27 mouse cellular contexts compared by ENCODE assay signal in the genomic region with DNA sequence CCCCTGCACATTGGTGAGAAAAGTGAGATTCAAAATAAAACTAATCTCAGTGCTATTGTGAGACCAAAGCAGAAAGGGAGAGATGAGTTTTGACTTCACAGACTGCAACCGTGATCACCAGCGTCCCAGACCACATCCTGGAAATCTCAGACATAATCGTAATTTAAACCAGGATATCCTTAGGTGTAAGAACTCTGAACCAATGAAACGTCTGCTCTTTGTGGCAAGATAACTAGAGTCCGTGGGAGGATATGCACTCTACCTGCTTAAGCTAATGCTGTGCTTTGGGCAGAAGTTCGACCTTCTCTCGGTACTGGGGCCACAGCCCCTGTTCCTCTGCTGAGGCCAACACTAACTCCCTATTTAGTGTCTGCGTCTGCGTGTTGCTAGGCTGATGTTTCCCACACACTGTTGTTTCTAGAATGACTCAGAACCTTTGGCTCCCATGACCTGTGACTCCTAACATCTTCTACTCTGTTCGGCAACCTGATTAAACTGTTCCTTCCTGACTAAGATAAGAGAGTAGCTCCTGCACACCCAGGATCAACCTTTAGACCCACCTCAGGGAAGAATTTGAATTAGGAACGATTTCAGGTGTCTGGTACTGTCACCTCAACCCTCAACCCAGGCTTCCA. TPM values are rescaled to one million over a fixed set of nuclear protein-coding genes. Genes with fewer than 3 reads are reported as not detected.
DNase-seq lines count a peak whose midpoint lies in the region; ATAC-seq and TF ChIP-seq lines count a peak whose summit lies in the region.
"Had no signal": no experiment of that assay in that cellular context is flagged by ENCODE, and none has a peak within 500 bp of the region (broad histone marks: within the 10 kb centered on the region; RNA-seq: fewer than 3 reads in every experiment).

No protein-coding gene starts in this region.

- dilution Hi-C loops in CH12.LX (cut with MboI; ENCODE audit: extremely low pct_ligation_motif_present, extremely low pct_unique_long_range_greater_than_20kb, low sequenced_read_pairs), result no loop called here

- H3K4me2 ChIP-seq in CH12.LX (ENCODE audit: insufficient read depth, low read depth, poor library complexity, severe bottlenecking), result peak overlapping the region; percentile 61; the same call in 1 of the 2 replicates
- H3K4me2 ChIP-seq in midbrain, embryonic 16.5 days (ENCODE audit: low read length), result no peak overlapping the region
- H3K4me2 ChIP-seq: heart, embryonic 15.5 days; limb, embryonic 15.5 days; midbrain, embryonic 15.5 days; stomach, embryonic 15.5 days had no signal

- H3K4me1 ChIP-seq in CH12.LX (ENCODE audit: control insufficient read depth in 1 of 2, insufficient read depth in 2 of 2), result peaks cover 8 to 12% of the 10 kb centered on the region in 2 experiments
- H3K4me1 ChIP-seq in small intestine, adult 2 months (ENCODE audit: control insufficient read depth, insufficient read depth, insufficient read length, low read length), result peaks cover 19% of the 10 kb centered on the region
- no peaks in the 10 kb centered on the region for H3K4me1 ChIP-seq in midbrain, embryonic 16.5 days (ENCODE audit: control insufficient read depth, insufficient read depth, low read length)
- H3K4me1 ChIP-seq: midbrain, embryonic 15.5 days; stomach, embryonic 15.5 days had no signal

- no peak for TF ChIP-seq RAD21 in CH12.LX (IDR thresholded peaks at IDR 0.05; ENCODE audit: low read depth, low read length)

- no peak overlapping the region for H3K4me3 ChIP-seq in CH12.LX (replicated peaks in 1 of 3; ENCODE audit: low read depth in 2 of 3, low read length in 2 of 3, poor library complexity in 1 of 3)
- H3K4me3 ChIP-seq in small intestine, adult 2 months (ENCODE audit: low read depth, low read length), result no peak overlapping the region
- no peak overlapping the region for H3K4me3 ChIP-seq in midbrain, embryonic 16.5 days (ENCODE audit: low read depth, low read length)
- H3K4me3 ChIP-seq: forebrain, embryonic 10.5 days; gastrocnemius, adult 2 months; heart, adult 2 months; heart, embryonic 15.5 days; layer of hippocampus, adult 2 months; limb, embryonic 15.5 days; midbrain, embryonic 15.5 days; stomach, embryonic 15.5 days had no signal

- H3K79me2 ChIP-seq in CH12.LX (replicated peaks; ENCODE audit: control insufficient read depth, extremely low read depth, insufficient read depth, poor library complexity, severe bottlenecking), result no peaks in the 10 kb centered on the region

- 17% methylated on average over 11 of the region's 11 CpGs for WGBS in small intestine, adult 2 months
- WGBS in midbrain, embryonic 16.5 days, result 88% methylated on average over 11 of the region's 11 CpGs

- TF ChIP-seq CTCF in CH12.LX (conservative IDR thresholded peaks at IDR 0.05 in 1 of 2, IDR thresholded peaks at IDR 0.05 in 1 of 2; ENCODE audit: low read depth in 2 of 2, low read length in 2 of 2), result no peak
- no peak for TF ChIP-seq CTCF in small intestine, adult 2 months (IDR thresholded peaks at IDR 0.05; ENCODE audit: extremely low read depth, insufficient read length, insufficient replicate concordance, low read depth, low read length)

- peaks cover 0 to 4% of the 10 kb centered on the region in 2 experiments for H3K36me3 ChIP-seq in CH12.LX (replicated peaks in 1 of 2; ENCODE audit: control insufficient read depth in 1 of 2, insufficient read depth in 1 of 2, low read length in 1 of 2)
- H3K36me3 ChIP-seq in small intestine, adult 2 months (ENCODE audit: control insufficient read depth, insufficient read depth, low read length), result no peaks in the 10 kb centered on the region
- H3K36me3 ChIP-seq in midbrain, embryonic 16.5 days (ENCODE audit: control insufficient read depth, insufficient read depth, low read length), result no peaks in the 10 kb centered on the region
- H3K36me3 ChIP-seq: forebrain, embryonic 10.5 days; heart, embryonic 15.5 days; limb, embryonic 15.5 days; midbrain, embryonic 15.5 days; stomach, embryonic 15.5 days had no signal

- intact Hi-C loops in heart, postnatal 14 days (cut with DNase I), result no loop called here

- in situ Hi-C loops in CH12.LX (cut with MboI; ENCODE audit: low pct_ligation_motif_present, low pct_unique_long_range_greater_than_20kb, low sequenced_read_pairs), result no loop called here

- H3K27me3 ChIP-seq in CH12.LX (replicated peaks), result no peaks in the 10 kb centered on the region
- no peaks in the 10 kb centered on the region for H3K27me3 ChIP-seq in small intestine, adult 2 months (ENCODE audit: control insufficient read depth, insufficient read depth, low read length)
- H3K27me3 ChIP-seq in midbrain, embryonic 16.5 days (ENCODE audit: control insufficient read depth, insufficient read depth, low read depth, low read length), result no peaks in the 10 kb centered on the region
- H3K27me3 ChIP-seq: heart, embryonic 15.5 days; limb, embryonic 15.5 days; midbrain, embryonic 15.5 days; Patski; stomach, embryonic 15.5 days had no signal

- no peak overlapping the region for H3K9ac ChIP-seq in CH12.LX (ENCODE audit: insufficient read depth, low read depth)
- no peak overlapping the region for H3K9ac ChIP-seq in midbrain, embryonic 16.5 days (ENCODE audit: low read depth, low read length)
- H3K9ac ChIP-seq: heart, embryonic 15.5 days; limb, embryonic 15.5 days; midbrain, embryonic 15.5 days; stomach, embryonic 15.5 days had no signal

- ATAC-seq in inflammation-experienced regulatory T-cells, adult 6 months, result peak; percentile 87
- ATAC-seq in midbrain, embryonic 16.5 days, result no peak
- ATAC-seq: hindbrain, postnatal 0 days; lung, postnatal 0 days; midbrain, embryonic 15.5 days; Patski had no signal

- no peaks in the 10 kb centered on the region for H3K9me3 ChIP-seq in CH12.LX (replicated peaks; ENCODE audit: low read length)
- H3K9me3 ChIP-seq in midbrain, embryonic 16.5 days (replicated peaks; ENCODE audit: control insufficient read depth, low read length, poor library complexity, severe bottlenecking), result no peaks in the 10 kb centered on the region
- H3K9me3 ChIP-seq: forebrain, embryonic 10.5 days; heart, embryonic 15.5 days; limb, embryonic 15.5 days; midbrain, embryonic 15.5 days; stomach, embryonic 15.5 days had no signal

- TF ChIP-seq POLR2A in CH12.LX (IDR thresholded peaks at IDR 0.05; ENCODE audit: low read depth, low read length), result no peak
- TF ChIP-seq POLR2A in small intestine, adult 2 months (IDR thresholded peaks at IDR 0.05; ENCODE audit: low read depth, low read length), result no peak

- H3K27ac ChIP-seq in CH12.LX (ENCODE audit: insufficient read depth, low read depth), result no peak overlapping the region
- H3K27ac ChIP-seq in small intestine, adult 2 months (ENCODE audit: insufficient read depth, low read depth, low read length), result peak overlapping the region; percentile 97
- no peak overlapping the region for H3K27ac ChIP-seq in midbrain, embryonic 16.5 days (ENCODE audit: low read length)
- H3K27ac ChIP-seq: forebrain, embryonic 10.5 days; gastrocnemius, adult 2 months; heart, adult 2 months; heart, embryonic 15.5 days; hindbrain, postnatal 0 days; kidney, postnatal 0 days; layer of hippocampus, adult 2 months; limb, embryonic 15.5 days; midbrain, embryonic 15.5 days; stomach, embryonic 15.5 days had no signal

- DNase-seq in heart, adult 18-20 months, result peak; percentile 14 to 38
- DNase-seq in heart, postnatal 14 days, result no peak
- peak; percentile 41 for DNase-seq in CH12.LX (ENCODE audit: extremely low read depth)
- DNase-seq in embryo, embryonic 10 days (ENCODE audit: low spot score), result no peak
- no peak for DNase-seq in frontal cortex, postnatal 25 days (ENCODE audit: low spot score in 2 of 2)
- DNase-seq: B cell, adult 2 months; cerebellum, adult 2 months; cerebellum, postnatal 36 days; gastrocnemius, adult 2 months; heart, adult 2 months; right cerebral cortex, postnatal 25 days; thymus, postnatal 25 days had no signal

- no peak for TF ChIP-seq EP300 in CH12.LX (IDR thresholded peaks at IDR 0.05; ENCODE audit: low read length)

TF ChIP-seq in CH12.LX, 34 proteins besides CTCF, POLR2A, EP300 and RAD21:
- peak; percentile 53; the same call in 1 of the 2 replicates for TF ChIP-seq IRF4 (IDR thresholded peaks at IDR 0.05; ENCODE audit: low read depth, low read length)
- TF ChIP-seq SIN3A (IDR thresholded peaks at IDR 0.05; ENCODE audit: low read length), result no peak
- no peak for TF ChIP-seq USF1 (IDR thresholded peaks at IDR 0.05; ENCODE audit: low read depth, low read length)
- no peak for TF ChIP-seq MEF2A (IDR thresholded peaks at IDR 0.05; ENCODE audit: borderline replicate concordance, low read depth, low read length)
- TF ChIP-seq NRF1 (IDR thresholded peaks at IDR 0.05; ENCODE audit: low read depth, low read length), result 0 out of 2 replicates have a peak, but pooled peaks have one; percentile 61
TF ChIP-seq in CH12.LX: peak in this region for 2.

RNA-seq across cellular contexts. Expression of a gene that starts 41.4 kb away (rescaled TPM):
- 1 to 10 TPM; 5.3 to 6.6 TPM for total RNA-seq in heart, adult 18-20 months (2021)
- total RNA-seq in heart, postnatal 14 days (2021), result 1 to 10 TPM; 6.6 to 7.9 TPM
- not detected in 2 replicates for total RNA-seq in CH12.LX (2012; rRNA removed)
- total RNA-seq in CH12.LX (2014; rRNA removed), result not detected in 2 replicates
- polyA plus RNA-seq in CH12.LX (2012; ENCODE audit: insufficient read length, low read depth), result 0.13 TPM in 1 of 2 replicates, not detected in the other
- 1 to 10 TPM in 1 of 3 experiments, under 1 TPM in 2; 0.20 to 1.1 (median 0.39) TPM for polyA plus RNA-seq in inflammation-experienced regulatory T-cells, adult 6 months (2017; shearing (Covaris generic))
- 16.1 and 77.6 TPM in 2 replicates for polyA plus RNA-seq in small intestine, adult 2 months (2012; rRNA removed)
- 0.54 and 0.71 TPM in 2 replicates for polyA plus RNA-seq in midbrain, embryonic 16.5 days (2015; fragmentation: Nextera tagmentation; extraction: Ambion mirVana)
- total RNA-seq: megakaryocyte, adult 5-6 weeks; neutrophil, adult 5-6 weeks had no signal
- polyA plus RNA-seq: forebrain, embryonic 10.5 days had no signal

Comparison
In these comparisons a context has a peak if more than half of its experiments do, and no peak if none do; other contexts are left out.
1. DNase-seq: peak in heart, adult 18-20 months (2 of 2) and CH12.LX (single experiment); none in heart, postnatal 14 days (0 of 2), embryo, embryonic 10 days (single experiment) and frontal cortex, postnatal 25 days (0 of 2).